Mouse (Mus musculus) heart, embryonic 14.5 days (tissue): ENCODE data around the gene Amotl1. TPM values are rescaled to one million over a fixed set of nuclear protein-coding genes. Genes with fewer than 3 reads are reported as not detected.

Experiments used
- ATAC-seq: fragments of 200-750 bp; cut with Nextera tagmentation; 2 replicates; pipeline ENCODE4 v1.8.0; 2017; ENCODE audit warnings: low read depth, moderate TSS enrichment; ENCODE audit not compliant: insufficient number of reproducible peaks, insufficient read depth, low FRiP score
- H3K27ac ChIP-seq, 2 experiments: fragments of 200-500 bp in 1 of 2; fragments of 300-500 bp in 1 of 2; sonication (generic) in 1 of 2; replicated peaks in 1 of 2; 2 replicates each; pipeline ENCODE4 v1.5.1; 2012 to 2014; ENCODE audit warnings: low read depth in 2 of 2, low read length in 2 of 2, control low read depth in 1 of 2, mild to moderate bottlenecking in 1 of 2, mixed read lengths in 1 of 2; ENCODE audit not compliant: control insufficient read depth in 1 of 2, insufficient read depth in 1 of 2
- H3K27me3 ChIP-seq: fragments of 300-500 bp; sonication (generic); 2 replicates; pipeline ENCODE4 v1.6.1; 2014; ENCODE audit warnings: mild to moderate bottlenecking, low read length, control low read depth; ENCODE audit not compliant: control insufficient read depth, insufficient read depth
- H3K36me3 ChIP-seq: fragments of 300-500 bp; sonication (generic); 2 replicates; pipeline ENCODE4 v1.6.1; 2014; ENCODE audit warnings: mild to moderate bottlenecking, control low read depth, low read length, mixed read lengths; ENCODE audit not compliant: control insufficient read depth, insufficient read depth
- H3K4me1 ChIP-seq, 2 experiments: fragments of 200-500 bp in 1 of 2; fragments of 300-500 bp in 1 of 2; sonication (generic) in 1 of 2; 2 replicates each; pipeline ENCODE4 v1.6.1; 2012 to 2014; ENCODE audit warnings: low read length in 2 of 2, control low read depth in 1 of 2, mixed read lengths in 1 of 2; ENCODE audit not compliant: control insufficient read depth in 2 of 2, insufficient read depth in 2 of 2
- H3K4me2 ChIP-seq: fragments of 300-500 bp; sonication (generic); 2 replicates; pipeline ENCODE4 v1.6.1; 2014; ENCODE audit warnings: mild to moderate bottlenecking, low read length
- H3K4me3 ChIP-seq, 2 experiments: fragments of 200-500 bp in 1 of 2; fragments of 300-500 bp in 1 of 2; sonication (generic) in 1 of 2; 2 replicates each; pipeline ENCODE4 v1.5.1; 2012 to 2014; ENCODE audit warnings: low read length in 2 of 2, mild to moderate bottlenecking in 2 of 2, control low read depth in 1 of 2, low read depth in 1 of 2, moderate library complexity in 1 of 2; ENCODE audit not compliant: control insufficient read depth in 1 of 2, insufficient read depth in 1 of 2
- H3K9ac ChIP-seq: fragments of 300-500 bp; sonication (generic); 2 replicates; pipeline ENCODE4 v1.6.1; 2014; ENCODE audit warnings: mild to moderate bottlenecking, low read length
- H3K9me3 ChIP-seq: fragments of 300-500 bp; sonication (generic); 2 replicates; pipeline ENCODE4 v1.6.1; 2016; ENCODE audit warnings: low read length, control low read depth; ENCODE audit not compliant: control insufficient read depth
- WGBS: fragments of 180-500 bp; shearing (Covaris S2); extraction: QIAGEN DNeasy Blood & Tissue Kit; methylation state at CpG from one replicate; pipeline ENCODE4 v1.1.7; 2014; 5-methylcytosine and 5-hydroxymethylcytosine counted together
- polyA plus RNA-seq: library from polyadenylated mRNA; unstranded; fragments of >200 nt; fragmentation: Nextera tagmentation; extraction: Ambion mirVana; gene quantifications from 2 replicates; pipeline ENCODE4 v1.2.1, GENCODE M21; 2014

Amotl1 gene
- polyA plus RNA-seq, 1 experiment from 2014 or later, result 26.4 TPM

GRCm38 (mm10) chr9:14568487-14568886, 76.4 kb downstream of the Amotl1 start:
- H3K4me1 ChIP-seq, result no peaks in the 10 kb centered on the region
- ATAC-seq, result no peak
- no peak overlapping the region for H3K4me2 ChIP-seq
- no peak overlapping the region for H3K4me3 ChIP-seq
- H3K36me3 ChIP-seq, result peaks cover 79% of the 10 kb centered on the region
- H3K9me3 ChIP-seq, result no peaks in the 10 kb centered on the region
- H3K9ac ChIP-seq, result no peak overlapping the region
- WGBS, result 66% methylated on average over 2 of the region's 2 CpGs
- H3K27ac ChIP-seq, result no peak overlapping the region
- no peaks in the 10 kb centered on the region for H3K27me3 ChIP-seq

- no peak overlapping the region for H3K9ac ChIP-seq
- no peaks in the 10 kb centered on the region for H3K9me3 ChIP-seq
- no peaks in the 10 kb centered on the region for H3K4me1 ChIP-seq
- ATAC-seq, result no peak
- H3K36me3 ChIP-seq, result peaks cover 78% of the 10 kb centered on the region
- WGBS, result 91% methylated on average over 3 of the region's 3 CpGs
- no peaks in the 10 kb centered on the region for H3K27me3 ChIP-seq
- H3K27ac ChIP-seq, result no peak overlapping the region
- H3K4me3 ChIP-seq, result no peak overlapping the region
- no peak overlapping the region for H3K4me2 ChIP-seq
These were observed 80.4 kb downstream of the Amotl1 start for GRCm38 (mm10) chr9:14564486-14564885.

- Histone ChIP-seq H3K9ac (no peak overlapping the region), H3K27ac (no peak overlapping the region), H3K27me3 (no peaks in the 10 kb centered on the region), H3K36me3 (peaks cover 77% of the 10 kb centered on the region), H3K4me2 (no peak overlapping the region), H3K4me1 (no peaks in the 10 kb centered on the region), H3K9me3 (no peaks in the 10 kb centered on the region), H3K4me3 (no peak overlapping the region)
- ATAC-seq, result no peak
- WGBS, result 89% methylated on average over 7 of the region's 7 CpGs
These were observed 81.5 kb downstream of the Amotl1 start for GRCm38 (mm10) chr9:14563351-14563750.

GRCm38 (mm10) chr9:14560545-14560944, 84.3 kb downstream of the Amotl1 start:
- no peak overlapping the region for H3K4me3 ChIP-seq
- no peaks in the 10 kb centered on the region for H3K4me1 ChIP-seq
- no peak overlapping the region for H3K4me2 ChIP-seq
- H3K9ac ChIP-seq, result no peak overlapping the region
- WGBS, result 93% methylated on average over 4 of the region's 4 CpGs
- no peaks in the 10 kb centered on the region for H3K27me3 ChIP-seq
- H3K9me3 ChIP-seq, result no peaks in the 10 kb centered on the region
- ATAC-seq, result no peak
- H3K27ac ChIP-seq, result no peak overlapping the region
- peaks cover 89% of the 10 kb centered on the region for H3K36me3 ChIP-seq

GRCm38 (mm10) chr9:14559996-14560395, 84.9 kb downstream of the Amotl1 start:
- no peaks in the 10 kb centered on the region for H3K4me1 ChIP-seq
- H3K4me3 ChIP-seq, result no peak overlapping the region
- H3K9me3 ChIP-seq, result no peaks in the 10 kb centered on the region
- no peak overlapping the region for H3K9ac ChIP-seq
- H3K36me3 ChIP-seq, result peaks cover 89% of the 10 kb centered on the region
- no peak for ATAC-seq
- WGBS, result 85% methylated on average over 9 of the region's 9 CpGs
- no peak overlapping the region for H3K27ac ChIP-seq
- H3K4me2 ChIP-seq, result no peak overlapping the region
- no peaks in the 10 kb centered on the region for H3K27me3 ChIP-seq

- H3K27ac ChIP-seq, result no peak overlapping the region
- no peak overlapping the region for H3K4me3 ChIP-seq
- H3K27me3 ChIP-seq, result no peaks in the 10 kb centered on the region
- H3K9ac ChIP-seq, result no peak overlapping the region
- no peaks in the 10 kb centered on the region for H3K9me3 ChIP-seq
- H3K36me3 ChIP-seq, result peaks cover 89% of the 10 kb centered on the region
- H3K4me2 ChIP-seq, result no peak overlapping the region
- WGBS, result 64% methylated on average over 10 of the region's 10 CpGs
- ATAC-seq, result no peak
- no peaks in the 10 kb centered on the region for H3K4me1 ChIP-seq
These were observed 85.4 kb downstream of the Amotl1 start for GRCm38 (mm10) chr9:14559430-14559829.

GRCm38 (mm10) chr9:14558332-14558731, 86.5 kb downstream of the Amotl1 start:
- H3K36me3 ChIP-seq, result peaks cover 93% of the 10 kb centered on the region
- WGBS, result 86% methylated on average over 10 of the region's 10 CpGs

GRCm38 (mm10) chr9:14548366-14548761, 96.5 kb downstream of the Amotl1 start:
- H3K9ac ChIP-seq, result no peak overlapping the region
- no peaks in the 10 kb centered on the region for H3K9me3 ChIP-seq
- WGBS, result 76% methylated on average over 11 of the region's 11 CpGs
- H3K36me3 ChIP-seq, result peaks cover 91% of the 10 kb centered on the region
- no peak for ATAC-seq
- no peak overlapping the region for H3K27ac ChIP-seq
- H3K4me3 ChIP-seq, result no peak overlapping the region
- H3K4me1 ChIP-seq, result peaks cover 6 to 9% of the 10 kb centered on the region in 2 experiments
- H3K27me3 ChIP-seq, result no peaks in the 10 kb centered on the region
- no peak overlapping the region for H3K4me2 ChIP-seq

More at GRCm38 (mm10) chr9:14558332-14558731, 86.5 kb downstream of the Amotl1 start:
- H3K9ac ChIP-seq, result no peak overlapping the region
- no peak overlapping the region for H3K4me3 ChIP-seq
- no peak for ATAC-seq
- no peaks in the 10 kb centered on the region for H3K27me3 ChIP-seq
- H3K9me3 ChIP-seq, result no peaks in the 10 kb centered on the region
- H3K4me1 ChIP-seq, result no peaks in the 10 kb centered on the region
- no peak overlapping the region for H3K27ac ChIP-seq
- H3K4me2 ChIP-seq, result no peak overlapping the region
